Mouse (Mus musculus): ENCODE measurements around the gene Rps3a1. TPM values are rescaled to one million over a fixed set of nuclear protein-coding genes. Genes with fewer than 3 reads are reported as not detected.
"Not testable (repeated sequence)": the region's sequence is repeated elsewhere in the genome, so short reads cannot be mapped to it uniquely, and the experiment has no call there.

Gene Rps3a1
- polyA plus RNA-seq, 1 experiment: 563 TPM

- not testable (repeated sequence) for H3K4me1 ChIP-seq (ENCODE audit: control insufficient read depth, insufficient read depth, insufficient read length, low read length); H3K4me3 ChIP-seq (ENCODE audit: insufficient read depth, low read depth, low read length); H3K27ac ChIP-seq (replicated peaks; ENCODE audit: low read depth, low read length)
Observed at GRCm38 (mm10) chr3:86104433-86104832, 38.1 kb downstream of the Rps3a1 start.

DNA sequence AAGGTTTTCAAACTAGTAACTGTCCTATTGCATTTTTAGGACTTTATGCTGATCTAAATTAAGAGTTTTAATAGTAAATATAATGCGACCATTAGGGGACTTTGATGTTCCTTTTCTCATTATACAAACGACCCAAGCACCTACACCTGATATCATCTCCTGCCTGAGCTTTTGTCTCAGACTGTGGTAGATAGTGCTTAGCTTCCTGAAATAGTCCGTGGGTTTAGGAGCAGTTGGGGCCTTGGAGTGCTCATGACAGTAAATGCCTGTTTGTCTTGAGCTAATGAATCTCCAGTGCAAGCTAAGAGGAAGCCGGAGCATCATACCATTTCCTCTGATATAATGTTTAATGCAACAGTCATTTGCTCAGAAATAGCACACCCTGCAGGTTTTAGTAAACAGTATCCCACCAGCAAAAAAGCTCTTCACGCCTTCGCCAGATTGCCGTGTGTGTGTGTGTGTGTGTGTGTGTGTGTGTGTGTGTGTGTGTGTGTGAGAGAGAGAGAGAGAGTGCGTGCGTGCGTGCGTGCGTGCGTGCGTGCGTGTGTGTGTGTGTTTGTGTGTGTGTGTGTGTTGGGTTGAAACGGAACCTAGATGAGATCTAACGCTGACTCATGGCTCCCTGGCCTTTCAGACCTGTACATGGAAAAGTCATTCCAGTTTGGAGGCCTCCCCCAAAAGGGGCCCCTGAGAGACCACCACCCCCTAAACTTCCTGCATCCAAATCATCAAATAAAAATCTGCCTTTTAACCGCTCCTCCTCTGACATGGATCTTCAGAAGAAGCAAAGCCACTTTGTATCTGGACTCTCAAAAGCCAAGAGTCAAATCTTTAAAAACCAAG lies 38.8 kb downstream of the Rps3a1 start:
- Histone ChIP-seq H3K27ac (replicated peaks; ENCODE audit: low read depth, low read length) (no peak overlapping the region), H3K4me3 (ENCODE audit: insufficient read depth, low read depth, low read length) (peak overlapping the region; percentile 18; the same call in 1 of the 2 replicates), H3K4me1 (ENCODE audit: control insufficient read depth, insufficient read depth, insufficient read length, low read length) (no peaks in the 10 kb centered on the region)

DNA sequence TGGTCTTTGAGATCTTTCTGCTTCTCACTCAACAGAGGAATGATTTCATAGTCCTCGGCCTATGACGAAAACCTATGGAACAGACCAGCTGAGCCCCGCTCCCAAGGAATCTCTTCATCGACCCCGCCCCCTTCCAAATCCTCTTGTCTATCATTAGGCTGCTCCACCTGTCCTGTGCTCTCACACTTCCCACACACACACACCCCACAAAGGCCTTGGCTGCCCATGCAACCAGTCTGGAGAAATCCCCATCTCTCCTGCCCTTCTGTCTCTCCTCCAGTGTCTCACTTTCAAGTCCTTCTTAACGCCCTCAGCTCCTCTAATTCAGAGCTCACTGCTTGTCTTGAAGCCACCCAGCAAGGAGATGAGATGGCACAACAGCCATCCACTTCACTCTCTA lies 40.5 kb downstream of the Rps3a1 start:
- no peak overlapping the region for H3K4me3 ChIP-seq (ENCODE audit: insufficient read depth, low read depth, low read length)
- no peaks in the 10 kb centered on the region for H3K4me1 ChIP-seq (ENCODE audit: control insufficient read depth, insufficient read depth, insufficient read length, low read length)
- H3K27ac ChIP-seq (replicated peaks; ENCODE audit: low read depth, low read length): no peak overlapping the region

DNA sequence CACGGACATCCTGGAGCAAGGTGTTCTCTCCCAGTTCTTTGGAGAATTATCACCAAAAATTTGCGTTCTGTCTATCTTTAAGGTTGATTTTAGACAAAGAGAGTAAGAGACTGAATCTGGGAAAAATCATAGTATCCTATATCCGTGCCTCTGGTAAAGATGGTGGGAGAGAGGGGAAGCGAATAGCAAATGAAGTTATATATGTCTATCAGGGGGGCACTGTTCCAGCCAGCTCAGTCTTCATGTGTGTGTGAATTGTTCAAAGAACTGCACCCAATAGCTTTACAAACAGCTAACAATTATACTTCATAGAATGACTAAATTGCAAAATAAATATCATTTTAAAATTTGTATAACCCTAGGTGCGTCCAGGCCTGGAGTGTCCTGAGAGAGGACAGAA lies 48.6 kb downstream of the Rps3a1 start:
- no peaks in the 10 kb centered on the region for H3K4me1 ChIP-seq (ENCODE audit: control insufficient read depth, insufficient read depth, insufficient read length, low read length)
- no peak overlapping the region for H3K4me3 ChIP-seq (ENCODE audit: insufficient read depth, low read depth, low read length)
- no peak overlapping the region for H3K27ac ChIP-seq (replicated peaks; ENCODE audit: low read depth, low read length)

DNA sequence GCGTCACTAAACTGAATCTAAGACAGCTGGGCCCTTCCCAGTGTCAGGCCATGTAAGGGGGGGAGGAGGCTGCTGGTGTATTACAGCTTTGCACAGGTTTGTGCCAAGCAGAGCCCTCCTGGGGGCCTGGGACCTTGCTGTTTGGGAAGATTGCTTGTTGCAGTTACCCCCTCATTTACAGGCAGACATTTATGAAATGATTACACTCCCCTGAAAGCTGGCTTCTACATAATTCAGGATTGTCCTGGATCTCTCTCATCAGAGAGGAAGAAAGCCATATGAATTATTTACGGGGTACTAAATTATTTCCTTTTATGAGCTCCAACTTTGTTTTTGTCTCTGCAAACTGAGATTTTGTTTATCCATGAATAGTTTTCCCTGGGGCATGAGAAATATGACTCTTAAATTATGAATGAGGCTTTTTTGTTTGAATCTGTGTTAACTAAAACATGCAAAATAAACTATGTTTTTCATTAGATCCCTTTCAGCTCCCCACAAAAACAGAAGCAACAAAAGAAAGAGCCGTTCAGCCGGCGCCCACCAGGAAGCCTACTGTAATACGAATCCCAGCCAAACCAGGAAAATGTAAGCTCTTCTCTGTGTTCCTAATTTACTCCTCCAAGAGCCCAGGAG lies 49.2 kb downstream of the Rps3a1 start:
- no peaks in the 10 kb centered on the region for H3K4me1 ChIP-seq (ENCODE audit: control insufficient read depth, insufficient read depth, insufficient read length, low read length)
- no peak overlapping the region for H3K4me3 ChIP-seq (ENCODE audit: insufficient read depth, low read depth, low read length)
- no peak overlapping the region for H3K27ac ChIP-seq (replicated peaks; ENCODE audit: low read depth, low read length)

Other genes starting within 250 kb of the Rps3a1 start
- 8.2 and 12.5 TPM in 2 replicates for gene Sh3d19, start 171.6 kb downstream of the Rps3a1 start, polyA plus RNA-seq (2012; ENCODE audit: insufficient read depth, insufficient read length, missing spikeins)
- not detected in 2 replicates for gene Prss48, start 140.2 kb downstream of the Rps3a1 start, polyA plus RNA-seq (2012; ENCODE audit: insufficient read depth, insufficient read length, missing spikeins)
- 16.8 and 19.4 TPM in 2 replicates for gene Lrba, start 82.0 kb upstream of the Rps3a1 start, polyA plus RNA-seq (2012; ENCODE audit: insufficient read depth, insufficient read length, missing spikeins)

Data from brown adipose tissue, adult 24 weeks (tissue).